Mouse (Mus musculus): ENCODE results near the gene Wdtc1. TPM values are rescaled to one million over a fixed set of nuclear protein-coding genes. Genes with fewer than 3 reads are reported as not detected.

The Wdtc1 gene
- total and polyA plus RNA-seq, 3 experiments, result 7.1 to 53.4 (median 32.3) TPM

DNA sequence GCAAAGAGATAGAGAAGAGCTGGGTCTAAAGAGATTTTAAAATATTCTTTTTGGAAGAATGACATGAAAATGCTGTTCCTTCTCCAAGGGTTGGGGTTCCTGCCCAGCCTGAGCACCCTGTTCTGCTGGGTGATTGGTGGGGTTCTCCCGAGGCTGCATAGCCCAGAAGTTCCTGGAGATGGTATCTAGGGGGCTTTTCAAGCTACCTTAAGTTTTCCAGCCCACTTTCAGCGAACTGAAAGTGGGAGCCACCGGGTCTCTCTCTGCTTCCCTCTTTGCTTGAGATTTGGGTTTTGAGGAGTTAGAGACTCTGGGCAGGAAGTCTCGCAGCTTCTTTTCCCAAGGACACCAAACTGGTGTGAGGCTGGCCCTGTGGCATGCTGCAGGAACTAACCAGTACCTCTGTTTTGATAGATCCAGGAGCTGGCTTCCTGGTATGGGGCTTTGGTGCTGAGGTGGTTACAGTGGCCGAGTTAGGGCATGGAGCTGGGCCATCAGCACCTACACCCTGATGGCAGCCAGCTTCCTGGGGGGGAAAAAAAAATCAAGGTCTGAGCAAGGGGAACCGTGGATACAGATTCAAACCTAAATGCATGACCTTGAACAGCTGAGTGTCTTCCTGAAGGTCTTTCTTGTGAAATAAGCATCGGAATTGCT, 18.5 kb upstream of the Wdtc1 start:
- ATAC-seq (ENCODE audit: extremely low read depth, insufficient number of reproducible peaks, low FRiP score, poor library complexity, severe bottlenecking) (no peak), DNase-seq (ENCODE audit: low spot score) (no peak)
- TF ChIP-seq GATA2 (IDR thresholded peaks at IDR 0.05; ENCODE audit: borderline replicate concordance, low read depth, low read length), result no peak
- TF ChIP-seq TAL1 (conservative IDR thresholded peaks at IDR 0.05; ENCODE audit: low read depth, low read length), result no peak
- no peak for TF ChIP-seq CTCF (IDR thresholded peaks at IDR 0.05; ENCODE audit: low read depth, low read length)
- no peak for TF ChIP-seq GATA1 (IDR thresholded peaks at IDR 0.05; ENCODE audit: borderline replicate concordance, low read length)
- TF ChIP-seq POLR2AphosphoS5 (IDR thresholded peaks at IDR 0.05; ENCODE audit: insufficient replicate concordance, low read depth, low read length), result no peak
- H3K4me1 ChIP-seq (ENCODE audit: insufficient read depth, low read depth, low read length), result peaks cover 66% of the 10 kb centered on the region
- peak overlapping the region; percentile 88; the same call in 1 of the 2 replicates for H3K4me3 ChIP-seq (ENCODE audit: low read depth, low read length)
- peaks cover 2% of the 10 kb centered on the region; the same call in 1 of the 2 replicates for H3K9me3 ChIP-seq (replicated peaks)
- H3K36me3 ChIP-seq (replicated peaks), result peaks cover 52% of the 10 kb centered on the region
- H3K27me3 ChIP-seq (ENCODE audit: insufficient read depth, low read length), result no peaks in the 10 kb centered on the region

DNA sequence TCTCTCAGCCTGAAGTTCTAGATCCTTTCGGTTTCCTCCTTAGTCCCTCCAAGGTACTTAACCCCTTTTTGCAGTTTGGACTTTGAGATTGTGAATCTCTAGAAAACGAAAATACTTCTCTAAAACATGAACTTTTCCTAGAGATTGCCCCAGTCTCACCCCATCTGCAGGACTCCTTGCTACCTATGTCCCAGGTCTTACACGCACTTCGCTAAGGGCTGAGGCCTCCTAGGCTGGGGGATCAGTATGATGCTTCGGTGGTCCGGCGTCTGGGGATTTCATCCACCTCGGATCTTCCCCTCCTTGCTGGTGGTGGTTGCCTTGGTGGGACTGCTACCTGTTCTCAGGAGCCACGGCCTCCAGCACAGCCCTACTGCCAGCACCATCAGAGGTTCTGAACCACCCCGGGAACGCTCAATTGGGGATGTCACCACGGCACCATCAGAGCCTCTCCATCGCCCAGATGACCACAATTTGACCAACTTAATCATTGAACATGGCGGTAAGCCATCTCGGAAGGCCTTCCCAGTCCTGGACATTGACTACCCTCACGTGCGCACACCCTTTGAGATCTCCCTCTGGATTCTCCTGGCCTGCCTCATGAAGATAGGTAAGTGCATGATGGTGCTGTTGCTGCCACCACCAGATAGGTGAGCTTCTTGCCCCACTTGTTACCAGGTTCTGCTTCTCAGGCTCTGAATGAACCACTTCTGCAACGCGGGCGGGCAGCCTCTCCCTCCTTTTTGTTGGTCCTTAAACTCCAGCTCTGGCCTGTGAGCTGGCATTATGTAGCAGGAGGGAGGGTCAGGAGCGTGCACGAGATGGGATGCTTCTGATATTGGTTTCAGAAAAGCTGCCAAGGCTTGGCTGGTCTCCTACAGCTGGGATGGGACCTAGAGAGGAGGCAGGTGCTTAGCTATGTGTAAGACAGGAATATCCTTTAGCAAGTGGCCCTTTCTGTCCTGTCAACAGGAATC, 17.3 kb upstream of the Wdtc1 start:
- ATAC-seq (ENCODE audit: extremely low read depth, insufficient number of reproducible peaks, low FRiP score, poor library complexity, severe bottlenecking), result no peak

DNA sequence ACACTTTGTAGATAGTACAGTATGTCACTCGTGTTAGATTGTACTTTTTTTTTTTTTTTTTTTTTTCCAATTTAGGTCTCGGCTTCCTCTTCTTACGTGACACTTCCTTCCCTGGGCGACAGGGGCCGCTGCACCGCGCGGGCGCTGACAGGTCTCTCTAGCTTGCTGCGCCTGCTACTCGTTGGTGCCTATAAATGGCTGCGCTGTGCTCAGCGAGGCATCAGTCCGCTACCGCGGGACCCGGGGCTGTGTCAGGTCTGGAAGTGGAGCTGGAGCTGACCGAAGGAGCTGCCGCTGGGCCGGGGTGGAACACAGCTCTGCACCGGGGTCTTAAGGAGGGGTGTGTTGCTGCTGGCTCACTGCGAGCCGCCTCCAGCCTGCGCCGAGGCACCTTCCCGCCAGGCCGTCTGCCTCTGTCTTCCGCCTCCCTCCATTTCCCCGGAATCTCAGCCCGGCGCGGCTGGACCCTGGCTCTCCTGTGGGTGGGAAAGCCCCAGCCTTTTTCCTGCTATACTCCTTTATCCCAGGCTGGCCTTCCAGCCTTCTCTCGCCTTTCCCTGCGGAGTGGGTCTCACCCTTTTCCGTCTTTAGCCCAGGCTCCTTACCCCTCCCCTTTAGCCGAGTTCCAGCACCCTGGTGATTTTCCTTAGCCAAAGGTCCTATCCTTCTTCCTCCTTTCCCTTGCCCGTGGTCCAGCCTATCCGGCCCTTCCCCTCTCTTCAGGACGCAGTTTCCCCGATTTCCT, 16.4 kb upstream of the Wdtc1 start, which contains the start of gene Slc9a1:
Gene Slc9a1, plus strand, starts transcription at position 154 of the 745 bp plus-strand sequence.
- peaks cover 36% of the 10 kb centered on the region for H3K36me3 ChIP-seq (replicated peaks)
- peak within 1 kb of the TSS; percentile 88 for H3K4me3 ChIP-seq (ENCODE audit: low read depth, low read length)
- H3K9me3 ChIP-seq (replicated peaks), result peaks cover 2% of the 10 kb centered on the region; the same call in 1 of the 2 replicates
- ATAC-seq (ENCODE audit: extremely low read depth, insufficient number of reproducible peaks, low FRiP score, poor library complexity, severe bottlenecking), result peak; percentile 92
- H3K27me3 ChIP-seq (ENCODE audit: insufficient read depth, low read length), result no peaks in the 10 kb centered on the region
- peak; percentile 48 for DNase-seq (ENCODE audit: low spot score)
- TF ChIP-seq POLR2AphosphoS5 (IDR thresholded peaks at IDR 0.05; ENCODE audit: insufficient replicate concordance, low read depth, low read length) (peak; percentile 80), CTCF (IDR thresholded peaks at IDR 0.05; ENCODE audit: low read depth, low read length) (peak; percentile 72), GATA1 (IDR thresholded peaks at IDR 0.05; ENCODE audit: borderline replicate concordance, low read length) (no peak)
- peaks cover 46% of the 10 kb centered on the region for H3K4me1 ChIP-seq (ENCODE audit: insufficient read depth, low read depth, low read length)

More for the DNA sequence above, 17.3 kb upstream of the Wdtc1 start:
- DNase-seq (ENCODE audit: low spot score), result no peak
- no peak for TF ChIP-seq GATA2 (IDR thresholded peaks at IDR 0.05; ENCODE audit: borderline replicate concordance, low read depth, low read length)
- TF ChIP-seq GATA1 (IDR thresholded peaks at IDR 0.05; ENCODE audit: borderline replicate concordance, low read length), result no peak
- no peak for TF ChIP-seq POLR2AphosphoS5 (IDR thresholded peaks at IDR 0.05; ENCODE audit: insufficient replicate concordance, low read depth, low read length)
- Histone ChIP-seq H3K9me3 (replicated peaks) (peaks cover 2% of the 10 kb centered on the region; the same call in 1 of the 2 replicates), H3K4me1 (ENCODE audit: insufficient read depth, low read depth, low read length) (peaks cover 55% of the 10 kb centered on the region), H3K4me3 (ENCODE audit: low read depth, low read length) (peak overlapping the region; percentile 88), H3K27me3 (ENCODE audit: insufficient read depth, low read length) (no peaks in the 10 kb centered on the region), H3K36me3 (replicated peaks) (peaks cover 44% of the 10 kb centered on the region)

GRCm38 (mm10) chr4:133354641-133355040, 1.4 kb upstream of the Wdtc1 start:
- H3K9me3 ChIP-seq (replicated peaks), result no peaks in the 10 kb centered on the region
- TF ChIP-seq GATA1 (IDR thresholded peaks at IDR 0.05; ENCODE audit: borderline replicate concordance, low read length), result no peak
- TF ChIP-seq CTCF (IDR thresholded peaks at IDR 0.05; ENCODE audit: low read depth, low read length), result no peak
- no peak for TF ChIP-seq GATA2 (IDR thresholded peaks at IDR 0.05; ENCODE audit: borderline replicate concordance, low read depth, low read length)
- no peak for TF ChIP-seq POLR2AphosphoS5 (IDR thresholded peaks at IDR 0.05; ENCODE audit: insufficient replicate concordance, low read depth, low read length)
- no peak for TF ChIP-seq TAL1 (conservative IDR thresholded peaks at IDR 0.05; ENCODE audit: low read depth, low read length)
- ATAC-seq (ENCODE audit: extremely low read depth, insufficient number of reproducible peaks, low FRiP score, poor library complexity, severe bottlenecking), result no peak
- peaks cover 16% of the 10 kb centered on the region for H3K4me1 ChIP-seq (ENCODE audit: insufficient read depth, low read depth, low read length)
- DNase-seq (ENCODE audit: low spot score), result no peak
- H3K4me3 ChIP-seq (ENCODE audit: low read depth, low read length), result no peak overlapping the region
- H3K27me3 ChIP-seq (ENCODE audit: insufficient read depth, low read length), result peaks cover 2% of the 10 kb centered on the region; the same call in 1 of the 2 replicates
- no peaks in the 10 kb centered on the region for H3K36me3 ChIP-seq (replicated peaks)

GRCm38 (mm10) chr4:133352797-133353196, 484 bp downstream of the Wdtc1 start:
- DNase-seq (ENCODE audit: low spot score), result no peak
- Histone ChIP-seq H3K9me3 (replicated peaks) (no peaks in the 10 kb centered on the region), H3K36me3 (replicated peaks) (no peaks in the 10 kb centered on the region), H3K27me3 (ENCODE audit: insufficient read depth, low read length) (no peaks in the 10 kb centered on the region), H3K4me1 (ENCODE audit: insufficient read depth, low read depth, low read length) (peaks cover 19% of the 10 kb centered on the region), H3K4me3 (ENCODE audit: low read depth, low read length) (no peak overlapping the region)
- ATAC-seq (ENCODE audit: extremely low read depth, insufficient number of reproducible peaks, low FRiP score, poor library complexity, severe bottlenecking), result no peak
- TF ChIP-seq POLR2AphosphoS5 (IDR thresholded peaks at IDR 0.05; ENCODE audit: insufficient replicate concordance, low read depth, low read length) (no peak), TAL1 (conservative IDR thresholded peaks at IDR 0.05; ENCODE audit: low read depth, low read length) (no peak), GATA2 (IDR thresholded peaks at IDR 0.05; ENCODE audit: borderline replicate concordance, low read depth, low read length) (no peak), CTCF (IDR thresholded peaks at IDR 0.05; ENCODE audit: low read depth, low read length) (no peak)

All from G1E (cell line).